Mouse (Mus musculus): ENCODE measurements at regions not wholly inside any gene's neighbourhood (a gene's known extent, or its start where the extent isn't known, plus 50 kb on each side); places are given as distances from the start of the nearest gene placed in this dataset.

DNA sequence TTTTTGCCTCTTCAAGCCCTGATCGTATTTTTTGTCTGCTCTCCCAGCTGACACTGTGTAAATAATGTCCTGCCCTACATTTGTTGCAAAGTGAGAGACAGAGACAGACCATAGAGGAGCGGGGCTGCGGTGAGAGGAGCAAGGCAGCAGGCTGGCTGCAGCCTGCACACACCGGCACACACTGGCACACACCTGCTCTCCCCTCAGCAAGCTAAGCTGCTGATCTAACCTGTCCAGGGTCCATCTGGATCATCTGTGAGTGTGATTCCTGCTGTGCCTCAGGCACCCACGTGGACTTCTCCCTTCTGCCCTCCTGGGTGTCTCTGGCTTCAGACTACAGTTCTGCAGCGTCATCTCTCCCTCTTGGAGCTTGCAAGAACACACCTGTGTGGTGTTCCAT, 50.4 kb upstream of the Epcam start:
- TF ChIP-seq CTCF (IDR thresholded peaks at IDR 0.05; ENCODE audit: extremely low read depth, insufficient read depth, insufficient read length, insufficient replicate concordance): no peak
- no peak for TF ChIP-seq POLR2A (IDR thresholded peaks at IDR 0.05; ENCODE audit: low read depth, low read length)

All from spleen, adult 2 months (tissue).